Mouse (Mus musculus) midbrain, embryonic 16.5 days (tissue): Measurements from ENCODE around the gene Banf2. TPM values are rescaled to one million over a fixed set of nuclear protein-coding genes. Genes with fewer than 3 reads are reported as not detected.

ENCODE experiments used
- ATAC-seq: fragments of 200-750 bp; cut with Nextera tagmentation; 2 replicates; pipeline ENCODE4 v1.8.0; 2017; ENCODE audit warnings: moderate TSS enrichment
- H3K27ac ChIP-seq: fragments of 300-500 bp; sonication (generic); 2 replicates; pipeline ENCODE4 v1.5.1; 2014; ENCODE audit warnings: mild to moderate bottlenecking, low read length, mixed read lengths
- H3K27me3 ChIP-seq: fragments of 300-500 bp; sonication (generic); 2 replicates; pipeline ENCODE4 v1.6.1; 2014; ENCODE audit warnings: low read depth, low read length, mixed read lengths; ENCODE audit not compliant: control insufficient read depth, insufficient read depth
- H3K36me3 ChIP-seq: fragments of 300-500 bp; sonication (generic); 2 replicates; pipeline ENCODE4 v1.6.1; 2014; ENCODE audit warnings: mild to moderate bottlenecking, low read length, moderate library complexity, mixed read lengths; ENCODE audit not compliant: control insufficient read depth, insufficient read depth
- H3K4me1 ChIP-seq: fragments of 300-500 bp; sonication (generic); 2 replicates; pipeline ENCODE4 v1.6.1; 2014; ENCODE audit warnings: mild to moderate bottlenecking, low read length, mixed read lengths; ENCODE audit not compliant: control insufficient read depth, insufficient read depth
- H3K4me2 ChIP-seq: fragments of 300-500 bp; sonication (generic); 2 replicates; pipeline ENCODE4 v1.6.1; 2014; ENCODE audit warnings: mild to moderate bottlenecking, low read length, mixed read lengths
- H3K4me3 ChIP-seq: fragments of 300-500 bp; sonication (generic); 2 replicates; pipeline ENCODE4 v1.5.1; 2014; ENCODE audit warnings: low read depth, mild to moderate bottlenecking, low read length, moderate library complexity, mixed read lengths
- H3K9ac ChIP-seq: fragments of 300-500 bp; sonication (generic); 2 replicates; pipeline ENCODE4 v1.6.1; 2014; ENCODE audit warnings: low read depth, low read length, mixed read lengths
- H3K9me3 ChIP-seq: fragments of 300-500 bp; sonication (generic); replicated peaks from 2 replicates; pipeline ENCODE4 v1.6.1; 2014; ENCODE audit warnings: mild to moderate bottlenecking, low read length, mixed read lengths; ENCODE audit not compliant: control insufficient read depth, poor library complexity, severe bottlenecking
- WGBS: fragments of 180-500 bp; shearing (Covaris S2); extraction: QIAGEN DNeasy Blood & Tissue Kit; methylation state at CpG from one replicate; pipeline ENCODE4 v1.1.7; 2014; 5-methylcytosine and 5-hydroxymethylcytosine counted together
- polyA plus RNA-seq: library from polyadenylated mRNA; unstranded; fragments of >200 nt; fragmentation: Nextera tagmentation; extraction: Ambion mirVana; gene quantifications from 2 replicates; pipeline ENCODE4 v1.2.1, GENCODE M21; 2015

Gene Banf2
- polyA plus RNA-seq, 1 experiment from 2014 or later: not detected

DNA sequence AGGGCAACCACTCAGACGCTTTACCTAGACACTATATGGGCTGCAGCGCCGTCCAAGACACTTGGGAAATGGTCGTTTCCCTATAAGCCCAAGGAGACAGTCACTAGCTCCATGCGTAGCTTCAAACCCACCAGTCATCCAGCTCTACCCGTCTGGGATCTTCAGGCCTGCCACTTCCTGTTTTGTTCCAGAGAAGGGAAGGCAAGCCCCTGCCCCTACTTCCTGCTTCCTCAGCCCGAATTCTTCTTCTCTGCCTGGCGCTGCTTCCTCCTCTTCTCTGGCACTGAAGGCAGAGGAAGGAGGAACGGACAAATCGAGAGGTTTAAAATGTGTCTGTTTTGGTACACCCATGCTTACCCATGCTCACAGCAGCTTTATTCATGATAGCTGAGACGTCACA lies 14.1 kb downstream of the Banf2 start:
- Histone ChIP-seq H3K9me3 (peaks cover 7% of the 10 kb centered on the region; the same call in 1 of the 2 replicates), H3K27me3 (no peaks in the 10 kb centered on the region), H3K4me1 (peaks cover 6% of the 10 kb centered on the region; the same call in 1 of the 2 replicates), H3K27ac (no peak overlapping the region), H3K4me3 (no peak overlapping the region), H3K4me2 (no peak overlapping the region), H3K36me3 (no peaks in the 10 kb centered on the region), H3K9ac (no peak overlapping the region)
- WGBS: 80% methylated on average over 11 of the region's 11 CpGs
- no peak for ATAC-seq

DNA sequence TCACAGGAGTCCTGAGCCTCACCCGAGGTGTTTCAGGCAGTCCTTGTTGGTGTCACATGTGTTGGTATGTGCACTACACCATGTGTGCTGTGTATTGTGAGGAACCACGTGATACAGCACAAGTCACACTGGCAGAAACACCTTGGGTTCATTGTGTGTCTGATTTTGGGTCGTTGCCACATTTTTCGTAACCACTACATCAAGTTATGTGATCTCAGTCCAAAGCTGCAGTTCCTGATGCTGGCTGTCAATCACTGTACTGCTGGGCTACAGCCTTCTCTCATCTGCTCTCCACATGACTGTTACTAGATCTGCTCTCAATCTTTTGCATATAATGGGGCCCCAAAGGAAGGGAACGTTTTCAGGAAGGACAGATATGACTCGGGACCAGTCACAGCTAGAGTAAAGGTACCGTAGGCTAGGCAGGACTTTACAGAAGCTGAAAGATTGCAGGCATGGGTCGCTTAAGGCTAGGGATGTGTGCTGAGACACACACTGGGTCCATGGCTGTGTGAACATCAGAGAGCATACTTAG lies 17.4 kb downstream of the Banf2 start:
- H3K27me3 ChIP-seq: no peaks in the 10 kb centered on the region
- ATAC-seq: no peak
- peaks cover 6% of the 10 kb centered on the region; the same call in 1 of the 2 replicates for H3K4me1 ChIP-seq
- H3K9ac ChIP-seq: no peak overlapping the region
- WGBS: 86% methylated on average over 8 of the region's 8 CpGs
- H3K9me3 ChIP-seq: no peaks in the 10 kb centered on the region
- H3K36me3 ChIP-seq: no peaks in the 10 kb centered on the region
- no peak overlapping the region for H3K4me3 ChIP-seq
- H3K27ac ChIP-seq: no peak overlapping the region
- H3K4me2 ChIP-seq: no peak overlapping the region

DNA sequence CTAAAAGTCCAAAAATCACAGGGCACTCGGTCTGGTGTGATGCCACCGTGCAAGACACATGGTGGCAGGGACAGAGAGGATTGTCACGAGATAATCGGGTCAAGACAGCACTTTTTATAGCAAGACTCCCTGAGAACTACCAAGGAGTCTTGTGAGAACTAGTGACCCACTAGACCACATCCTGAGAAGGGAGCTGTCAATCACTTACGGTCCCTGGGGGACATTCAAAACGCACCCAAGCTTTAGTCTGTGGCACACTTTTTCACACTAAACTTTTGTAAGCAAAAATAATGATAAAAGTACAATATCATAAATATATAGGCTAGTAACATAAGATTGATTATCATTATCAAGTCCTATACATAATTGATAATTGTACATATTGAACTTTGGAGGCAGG lies 18.0 kb downstream of the Banf2 start:
- Histone ChIP-seq H3K4me1 (peaks cover 6% of the 10 kb centered on the region; the same call in 1 of the 2 replicates), H3K9ac (no peak overlapping the region), H3K4me3 (no peak overlapping the region), H3K4me2 (no peak overlapping the region), H3K9me3 (no peaks in the 10 kb centered on the region), H3K27me3 (no peaks in the 10 kb centered on the region), H3K27ac (no peak overlapping the region), H3K36me3 (no peaks in the 10 kb centered on the region)
- 93% methylated on average over 6 of the region's 6 CpGs for WGBS
- ATAC-seq: no peak

DNA sequence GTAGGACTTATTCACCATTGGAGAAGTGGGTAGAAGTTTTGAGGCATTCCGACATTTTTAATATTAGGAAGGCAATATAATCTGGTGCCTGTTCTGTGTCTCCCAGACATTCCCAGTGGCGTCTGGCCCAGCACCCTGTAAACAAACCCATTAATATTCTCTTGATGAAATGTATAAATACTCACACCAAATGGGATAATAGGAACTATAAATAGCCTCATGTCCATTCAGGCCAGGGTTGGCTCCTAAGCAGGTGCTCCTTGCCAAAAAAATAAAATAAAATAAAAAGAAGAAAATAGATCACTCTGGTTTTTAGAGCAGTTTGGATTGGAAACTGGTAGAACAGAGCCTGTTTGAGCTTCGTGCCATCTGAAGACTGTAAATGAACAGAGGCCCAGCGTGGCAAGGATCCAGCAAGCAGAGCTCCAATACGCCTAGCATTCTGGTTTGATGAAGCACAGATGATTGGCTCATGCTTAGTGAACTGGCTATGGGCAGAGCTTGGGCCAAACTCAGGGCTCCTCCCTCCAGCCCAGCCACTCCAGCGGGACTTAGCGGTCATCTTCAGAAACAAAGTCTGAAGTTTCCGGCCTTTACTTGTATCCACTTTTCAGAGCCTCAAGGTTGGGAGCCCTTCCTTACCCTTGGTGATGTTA lies 19.7 kb downstream of the Banf2 start:
- no peak for ATAC-seq

DNA sequence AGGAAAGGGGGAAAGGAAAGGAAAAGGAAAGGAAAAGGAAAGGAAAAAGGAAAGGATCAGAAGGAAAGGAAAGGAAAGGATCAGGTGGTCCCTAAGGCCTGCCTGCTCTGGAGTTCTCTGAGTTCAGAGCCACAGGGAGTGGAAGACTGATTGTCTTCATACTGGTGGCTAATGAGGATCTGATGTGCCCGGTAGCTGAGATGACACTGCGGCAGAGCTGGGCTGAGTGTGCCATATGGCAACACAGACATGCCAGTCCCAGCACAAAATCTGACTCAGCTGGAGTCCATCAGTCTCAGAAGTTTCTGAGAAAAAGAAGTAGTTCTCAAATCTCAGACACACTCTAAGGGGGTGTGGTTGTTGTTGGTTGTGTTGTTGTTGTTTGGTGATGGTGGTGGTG lies 24.9 kb downstream of the Banf2 start:
- no peak for ATAC-seq
- no peak overlapping the region for H3K4me2 ChIP-seq

More for the DNA sequence above, 19.7 kb downstream of the Banf2 start:
- Histone ChIP-seq H3K4me2 (no peak overlapping the region), H3K27me3 (no peaks in the 10 kb centered on the region), H3K4me3 (no peak overlapping the region), H3K36me3 (no peaks in the 10 kb centered on the region), H3K9me3 (no peaks in the 10 kb centered on the region), H3K27ac (no peak overlapping the region), H3K9ac (no peak overlapping the region), H3K4me1 (no peaks in the 10 kb centered on the region)
- WGBS: 85% methylated on average over 8 of the region's 8 CpGs

DNA sequence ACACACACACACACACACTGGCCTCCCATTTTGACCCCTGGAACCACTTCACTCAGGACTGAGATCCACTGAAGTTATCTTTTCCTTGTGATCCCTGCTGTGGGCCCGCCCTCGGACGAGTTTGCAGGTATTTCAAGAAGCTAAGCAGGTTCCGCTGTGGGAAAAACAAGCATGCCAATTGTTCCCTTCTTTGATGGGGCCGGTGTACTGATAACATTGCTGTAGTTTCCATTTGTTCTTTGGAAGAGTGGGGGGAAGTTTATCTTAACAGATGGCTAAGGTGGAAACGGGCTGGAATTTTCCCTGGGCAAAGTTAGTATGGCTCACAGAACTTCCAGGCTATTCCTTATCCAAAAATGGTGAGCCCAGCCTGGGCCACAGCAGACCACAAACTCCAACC lies 28.8 kb downstream of the Banf2 start:
- Histone ChIP-seq H3K27me3 (no peaks in the 10 kb centered on the region), H3K4me1 (no peaks in the 10 kb centered on the region), H3K9me3 (no peaks in the 10 kb centered on the region), H3K9ac (no peak overlapping the region), H3K4me2 (no peak overlapping the region), H3K4me3 (no peak overlapping the region), H3K27ac (no peak overlapping the region), H3K36me3 (no peaks in the 10 kb centered on the region)
- ATAC-seq: no peak
- 87% methylated on average over 6 of the region's 6 CpGs for WGBS

More for the DNA sequence above, 24.9 kb downstream of the Banf2 start:
- Histone ChIP-seq H3K27ac (no peak overlapping the region), H3K9ac (no peak overlapping the region), H3K9me3 (no peaks in the 10 kb centered on the region), H3K4me3 (no peak overlapping the region), H3K4me1 (no peaks in the 10 kb centered on the region), H3K27me3 (no peaks in the 10 kb centered on the region), H3K36me3 (no peaks in the 10 kb centered on the region)
- 77% methylated on average over 2 of the region's 2 CpGs for WGBS

DNA sequence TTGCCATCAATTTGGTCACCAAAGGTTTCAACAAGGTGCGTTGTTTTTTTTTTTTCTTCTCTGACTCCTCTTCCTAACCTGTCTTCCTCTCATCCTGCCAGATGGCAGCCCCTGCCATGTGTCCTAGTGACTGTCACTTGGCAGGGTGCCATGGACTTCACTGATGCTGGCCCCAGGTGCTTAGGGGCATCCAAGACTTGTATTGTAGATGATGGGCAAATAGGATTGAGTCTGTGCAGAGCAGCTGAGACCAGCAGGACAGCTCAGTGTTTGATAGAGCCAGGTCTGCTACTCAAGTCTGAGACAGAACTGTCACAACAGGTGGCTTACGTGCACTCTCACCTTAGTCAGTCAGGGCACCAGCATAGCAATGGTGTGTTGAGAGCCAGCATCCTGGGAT lies 32.6 kb downstream of the Banf2 start:
- 0 out of 2 replicates have a peak, but pooled peaks cover 3% of the 10 kb centered on the region for H3K9me3 ChIP-seq
- no peak overlapping the region for H3K27ac ChIP-seq
- H3K27me3 ChIP-seq: no peaks in the 10 kb centered on the region
- no peaks in the 10 kb centered on the region for H3K36me3 ChIP-seq
- ATAC-seq: no peak
- H3K4me2 ChIP-seq: no peak overlapping the region
- H3K4me3 ChIP-seq: no peak overlapping the region
- H3K4me1 ChIP-seq: no peaks in the 10 kb centered on the region
- WGBS: 94% methylated on average over 2 of the region's 2 CpGs
- H3K9ac ChIP-seq: no peak overlapping the region

DNA sequence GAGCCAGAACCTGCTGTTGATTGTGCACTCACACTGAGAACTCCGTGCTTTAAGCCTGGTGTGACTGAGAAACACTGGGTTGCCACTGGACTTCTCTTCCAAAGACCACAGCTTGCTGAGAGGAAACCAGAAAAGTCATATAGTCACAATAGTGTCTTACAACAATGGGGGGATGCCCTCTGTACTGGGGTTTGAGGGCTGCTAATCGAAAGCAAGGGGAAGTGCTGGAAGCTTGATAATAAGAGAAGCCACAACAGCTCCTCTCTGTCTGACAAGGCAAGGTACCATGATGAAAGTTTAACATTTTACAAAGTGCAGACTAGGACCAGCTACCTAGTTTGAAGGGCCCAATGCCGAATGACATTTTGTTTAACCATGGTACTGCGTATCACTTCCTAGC lies 36.8 kb downstream of the Banf2 start:
- H3K27ac ChIP-seq: no peak overlapping the region
- no peak overlapping the region for H3K4me2 ChIP-seq
- no peak for ATAC-seq
- H3K9me3 ChIP-seq: 0 out of 2 replicates have a peak, but pooled peaks cover 3% of the 10 kb centered on the region
- H3K9ac ChIP-seq: no peak overlapping the region
- no peaks in the 10 kb centered on the region for H3K27me3 ChIP-seq
- 0 out of 2 replicates have a peak, but pooled peaks cover 3% of the 10 kb centered on the region for H3K4me1 ChIP-seq
- no peak overlapping the region for H3K4me3 ChIP-seq
- WGBS: 94% methylated on average over 4 of the region's 4 CpGs
- H3K36me3 ChIP-seq: no peaks in the 10 kb centered on the region

DNA sequence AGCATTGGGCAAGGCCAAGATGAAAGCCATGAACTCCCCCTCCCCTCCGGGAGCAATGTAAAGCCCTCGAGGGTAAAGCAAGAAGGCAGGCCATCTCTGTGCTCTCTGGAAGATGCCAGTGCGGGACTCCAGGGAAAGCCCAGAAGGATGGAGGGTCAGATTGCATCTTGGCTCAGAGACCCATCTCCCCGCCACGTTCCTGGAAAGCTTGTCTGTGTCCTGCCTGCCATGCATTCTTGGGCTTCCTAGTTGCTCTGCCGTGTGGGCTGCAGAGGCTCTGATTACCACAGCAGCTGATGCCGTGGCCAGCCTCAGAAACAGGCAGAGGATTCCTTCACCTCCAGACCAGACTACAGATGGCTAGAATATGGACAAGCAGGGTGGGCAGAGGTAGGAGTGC lies 37.6 kb downstream of the Banf2 start:
- Histone ChIP-seq H3K9ac (no peak overlapping the region), H3K36me3 (no peaks in the 10 kb centered on the region), H3K9me3 (0 out of 2 replicates have a peak, but pooled peaks cover 3% of the 10 kb centered on the region), H3K4me2 (no peak overlapping the region), H3K27me3 (no peaks in the 10 kb centered on the region), H3K4me3 (no peak overlapping the region), H3K27ac (no peak overlapping the region), H3K4me1 (0 out of 2 replicates have a peak, but pooled peaks cover 3% of the 10 kb centered on the region)
- whole genome bisulfite sequencing: 77% methylated on average over 7 of the region's 7 CpGs
- ATAC-seq: no peak
